In genomic region chr4:62313641-62314211, GRCm38 (mm10) we compare ENCODE assay signal across 30 mouse cellular contexts. TPM values are rescaled to one million over a fixed set of nuclear protein-coding genes. Genes with fewer than 3 reads are reported as not detected.
DNase-seq lines count a peak whose midpoint lies in the region; ATAC-seq and TF ChIP-seq lines count a peak whose summit lies in the region.
"Had no signal": no experiment of that assay in that cellular context is flagged by ENCODE, and none has a peak within 500 bp of the region (broad histone marks: within the 10 kb centered on the region; RNA-seq: fewer than 3 reads in every experiment).

No protein-coding gene starts in this region.

- no peak overlapping the region for H3K4me3 ChIP-seq in liver, embryonic 15.5 days (replicated peaks)
- H3K4me3 ChIP-seq in ES-E14 (ENCODE audit: insufficient read depth in 1 of 2, low read depth in 1 of 2, low read length in 2 of 2, poor library complexity in 1 of 2, severe bottlenecking in 1 of 2) = no peak overlapping the region
- H3K4me3 ChIP-seq in bone marrow macrophage, adult 2 months (ENCODE audit: insufficient read depth, low read length) = no peak overlapping the region
- no peak overlapping the region for H3K4me3 ChIP-seq in forebrain, embryonic 16.5 days (replicated peaks; ENCODE audit: low read length)
- H3K4me3 ChIP-seq: embryonic facial prominence, embryonic 13.5 days; forebrain, embryonic 10.5 days; heart, adult 2 months; heart, embryonic 12.5 days; liver, embryonic 13.5 days; lung, embryonic 15.5 days; midbrain, embryonic 13.5 days; neural tube, embryonic 15.5 days; stomach, embryonic 15.5 days had no signal

- TF ChIP-seq CTCF in bone marrow macrophage, adult 2 months (IDR thresholded peaks at IDR 0.05; ENCODE audit: low read depth, low read length) = no peak

- H3K27me3 ChIP-seq in liver, embryonic 15.5 days = no peaks in the 10 kb centered on the region
- H3K27me3 ChIP-seq in forebrain, embryonic 16.5 days (replicated peaks; ENCODE audit: control insufficient read depth, insufficient read depth, low read length) = no peaks in the 10 kb centered on the region
- H3K27me3 ChIP-seq: embryonic facial prominence, embryonic 13.5 days; heart, embryonic 12.5 days; liver, embryonic 13.5 days; lung, embryonic 15.5 days; midbrain, embryonic 13.5 days; neural tube, embryonic 15.5 days; stomach, embryonic 15.5 days had no signal

- TF ChIP-seq POLR2A in bone marrow macrophage, adult 2 months (IDR thresholded peaks at IDR 0.05; ENCODE audit: borderline replicate concordance, low read depth, low read length) = no peak

- no peak for DNase-seq in liver
- DNase-seq in ES-E14 (ENCODE audit: low read depth, low spot score) = no peak
- DNase-seq in kidney, adult 9 months = no peak
- no peak for DNase-seq in spleen, adult 12 weeks (ENCODE audit: low spot score)
- DNase-seq: adrenal gland, adult 2 months; adrenal gland, postnatal 36 days; cerebellum, adult 11 months; cerebellum, adult 9-10 months; gastrocnemius, postnatal 25 days; heart, adult 2 months; kidney, adult 18-20 months; kidney, postnatal 36 days; liver, embryonic 13.5 days; retina, postnatal 1 day; right cerebral cortex, postnatal 14 days; thymus, postnatal 14 days had no signal

- H3K9me3 ChIP-seq in liver, embryonic 15.5 days (replicated peaks) = no peaks in the 10 kb centered on the region
- H3K9me3 ChIP-seq in ES-E14 (ENCODE audit: control insufficient read depth, insufficient read depth, low read depth, low read length) = no peaks in the 10 kb centered on the region
- no peaks in the 10 kb centered on the region for H3K9me3 ChIP-seq in forebrain, embryonic 16.5 days (ENCODE audit: control insufficient read depth, low read length)
- H3K9me3 ChIP-seq: embryonic facial prominence, embryonic 13.5 days; forebrain, embryonic 10.5 days; heart, embryonic 12.5 days; liver, embryonic 13.5 days; lung, embryonic 15.5 days; midbrain, embryonic 13.5 days; neural tube, embryonic 15.5 days; stomach, embryonic 15.5 days had no signal

- peaks cover 65% of the 10 kb centered on the region for H3K36me3 ChIP-seq in liver, embryonic 15.5 days (replicated peaks)
- no peaks in the 10 kb centered on the region; the same call in none of the 2 replicates for H3K36me3 ChIP-seq in ES-E14 (ENCODE audit: control insufficient read depth, insufficient read depth, low read length, poor library complexity, severe bottlenecking)
- peaks cover 6% of the 10 kb centered on the region; the same call in 1 of the 2 replicates for H3K36me3 ChIP-seq in forebrain, embryonic 16.5 days (ENCODE audit: control insufficient read depth, insufficient read depth)

- in situ Hi-C loops in ES-E14 (cut with MboI; ENCODE audit: low sequenced_read_pairs in 2 of 2, unreplicated experiment in 2 of 2) = no loop called here

- H3K4me2 ChIP-seq in liver, embryonic 15.5 days = no peak overlapping the region
- no peak overlapping the region for H3K4me2 ChIP-seq in forebrain, embryonic 16.5 days (ENCODE audit: low read length)
- H3K4me2 ChIP-seq: embryonic facial prominence, embryonic 13.5 days; heart, embryonic 12.5 days; hindbrain, embryonic 14.5 days; liver, embryonic 13.5 days; lung, embryonic 15.5 days; midbrain, embryonic 13.5 days; neural tube, embryonic 15.5 days; stomach, embryonic 15.5 days had no signal

- ATAC-seq in liver, embryonic 15.5 days (ENCODE audit: insufficient read depth) = 0 out of 2 replicates have a peak, but pooled peaks have one; percentile 18
- peak; percentile 39 for ATAC-seq in megakaryocyte, adult 5-6 weeks (ENCODE audit: poor library complexity, severe bottlenecking)
- no peak for ATAC-seq in forebrain, embryonic 16.5 days
- ATAC-seq: activated CD4-positive, CD25-positive, alpha-beta regulatory T cell, adult 4 months; inflammation-experienced regulatory T-cells, adult 6 months; midbrain, embryonic 13.5 days had no signal

- no peak overlapping the region for H3K9ac ChIP-seq in liver, embryonic 15.5 days
- H3K9ac ChIP-seq in ES-E14 (ENCODE audit: insufficient read depth, low read depth, low read length, poor library complexity, severe bottlenecking) = no peak overlapping the region
- H3K9ac ChIP-seq in forebrain, embryonic 16.5 days (replicated peaks; ENCODE audit: low read depth, low read length) = no peak overlapping the region
- H3K9ac ChIP-seq: embryonic facial prominence, embryonic 13.5 days; heart, embryonic 12.5 days; hindbrain, embryonic 14.5 days; liver, embryonic 13.5 days; lung, embryonic 15.5 days; midbrain, embryonic 13.5 days; neural tube, embryonic 15.5 days; stomach, embryonic 15.5 days had no signal

- H3K27ac ChIP-seq in liver, embryonic 15.5 days (replicated peaks) = no peak overlapping the region
- H3K27ac ChIP-seq in ES-E14 (ENCODE audit: insufficient read depth, low read depth, low read length, poor library complexity, severe bottlenecking) = peak overlapping the region; percentile 1; the same call in 1 of the 2 replicates
- H3K27ac ChIP-seq in bone marrow macrophage, adult 2 months (ENCODE audit: insufficient read depth, low read depth, low read length) = peak overlapping the region; percentile 37; the same call in 1 of the 2 replicates
- no peak overlapping the region for H3K27ac ChIP-seq in forebrain, embryonic 16.5 days (ENCODE audit: low read length)
- H3K27ac ChIP-seq: embryonic facial prominence, embryonic 13.5 days; forebrain, embryonic 10.5 days; heart, adult 2 months; hindbrain, embryonic 14.5 days; liver, embryonic 13.5 days; lung, embryonic 15.5 days; midbrain, embryonic 13.5 days; neural tube, embryonic 15.5 days; stomach, embryonic 15.5 days had no signal

- H3K4me1 ChIP-seq in liver, embryonic 15.5 days (replicated peaks) = no peaks in the 10 kb centered on the region
- peaks cover 16 to 23% of the 10 kb centered on the region in 2 experiments for H3K4me1 ChIP-seq in ES-E14 (ENCODE audit: control insufficient read depth in 2 of 2, insufficient read depth in 2 of 2, low read length in 2 of 2, poor library complexity in 1 of 2)
- peaks cover 26% of the 10 kb centered on the region for H3K4me1 ChIP-seq in bone marrow macrophage, adult 2 months (ENCODE audit: control insufficient read depth, insufficient read depth, low read length)
- H3K4me1 ChIP-seq in forebrain, embryonic 16.5 days (replicated peaks; ENCODE audit: control insufficient read depth, insufficient read depth, low read length) = no peaks in the 10 kb centered on the region
- H3K4me1 ChIP-seq: embryonic facial prominence, embryonic 13.5 days; forebrain, embryonic 10.5 days; heart, embryonic 12.5 days; liver, embryonic 13.5 days; lung, embryonic 15.5 days; midbrain, embryonic 13.5 days; neural tube, embryonic 15.5 days; stomach, embryonic 15.5 days had no signal

- WGBS in liver, embryonic 15.5 days (ENCODE audit: insufficient replicate concordance) = 67% methylated on average over 9 of the region's 9 CpGs
- 90% methylated on average over 9 of the region's 9 CpGs for WGBS in forebrain, embryonic 16.5 days

TF ChIP-seq in ES-E14, 5 proteins besides CTCF, POLR2A, EP300 and RAD21:
- no peak for TF ChIP-seq CHD2 (IDR thresholded peaks at IDR 0.05; ENCODE audit: low read depth, low read length)
- no peak for TF ChIP-seq ZNF384 (IDR thresholded peaks at IDR 0.05; ENCODE audit: low read depth, low read length)
- no peak for TF ChIP-seq HCFC1 (IDR thresholded peaks at IDR 0.05; ENCODE audit: borderline replicate concordance, insufficient read depth, low read length)
- no peak for TF ChIP-seq MAFK (IDR thresholded peaks at IDR 0.05; ENCODE audit: insufficient read depth, low read depth, low read length)
- no peak for TF ChIP-seq ZC3H11A (IDR thresholded peaks at IDR 0.05; ENCODE audit: borderline replicate concordance, low read depth, low read length)

RNA-seq across cellular contexts. Expression of gene Fkbp15, which starts 46.6 kb away (rescaled TPM):
- 14.1 and 15.6 TPM in 2 replicates for polyA plus RNA-seq in liver, embryonic 15.5 days (2015; fragmentation: Nextera tagmentation; extraction: Ambion mirVana)
- total RNA-seq in ES-E14 (2012; rRNA removed) = 20.3 and 20.7 TPM in 2 replicates
- 92.2 and 95.1 TPM in 2 replicates for polyA plus RNA-seq in bone marrow macrophage, adult 2 months (2012; ENCODE audit: insufficient read depth, insufficient read length, missing spikeins)
- 46.8 and 47.6 TPM in 2 replicates for total RNA-seq in megakaryocyte, adult 5-6 weeks (2015)
- total RNA-seq in megakaryocyte, adult 5-6 weeks (2017) = 110 and 118 TPM in 2 replicates
- 23.5 and 24.0 TPM in 2 replicates for polyA plus RNA-seq in forebrain, embryonic 16.5 days (2015; fragmentation: Nextera tagmentation; extraction: Ambion mirVana)

RNA-seq across cellular contexts. Expression of gene Slc31a1, which starts 46.8 kb away (rescaled TPM):
- 51.4 and 57.0 TPM in 2 replicates for polyA plus RNA-seq in liver, embryonic 15.5 days (2015; fragmentation: Nextera tagmentation; extraction: Ambion mirVana)
- 27.9 and 30.7 TPM in 2 replicates for total RNA-seq in ES-E14 (2012; rRNA removed)
- polyA plus RNA-seq in bone marrow macrophage, adult 2 months (2012; ENCODE audit: insufficient read depth, insufficient read length, missing spikeins) = 64.1 and 71.0 TPM in 2 replicates
- 23.2 and 26.1 TPM in 2 replicates for total RNA-seq in megakaryocyte, adult 5-6 weeks (2015)
- 20.7 and 25.3 TPM in 2 replicates for total RNA-seq in megakaryocyte, adult 5-6 weeks (2017)
- 39.6 and 43.2 TPM in 2 replicates for polyA plus RNA-seq in forebrain, embryonic 16.5 days (2015; fragmentation: Nextera tagmentation; extraction: Ambion mirVana)

RNA-seq across cellular contexts. Expression of gene Slc31a2, which starts 51.4 kb away (rescaled TPM):
- 9.1 and 9.8 TPM in 2 replicates for polyA plus RNA-seq in liver, embryonic 15.5 days (2015; fragmentation: Nextera tagmentation; extraction: Ambion mirVana)
- total RNA-seq in ES-E14 (2012; rRNA removed) = 16.5 and 23.0 TPM in 2 replicates
- polyA plus RNA-seq in bone marrow macrophage, adult 2 months (2012; ENCODE audit: insufficient read depth, insufficient read length, missing spikeins) = 72.9 and 73.7 TPM in 2 replicates
- 61.5 and 74.8 TPM in 2 replicates for total RNA-seq in megakaryocyte, adult 5-6 weeks (2015)
- total RNA-seq in megakaryocyte, adult 5-6 weeks (2017) = 49.5 and 54.3 TPM in 2 replicates
- polyA plus RNA-seq in forebrain, embryonic 16.5 days (2015; fragmentation: Nextera tagmentation; extraction: Ambion mirVana) = 13.0 and 15.6 TPM in 2 replicates

Comparison
In these comparisons a context has a peak if more than half of its experiments do, and no peak if none do; other contexts are left out.
1. H3K27ac ChIP-seq: peak in ES-E14 (single experiment) and bone marrow macrophage, adult 2 months (single experiment); none in liver, embryonic 15.5 days (single experiment) and forebrain, embryonic 16.5 days (single experiment).